Mouse (Mus musculus) thymus, postnatal 25 days (tissue): Measurements from ENCODE around the gene Elavl3.

Experiments used
- DNase-seq: peaks from one replicate; pipeline ENCODE4 v3.0.0; 2022

Elavl3 gene

DNA sequence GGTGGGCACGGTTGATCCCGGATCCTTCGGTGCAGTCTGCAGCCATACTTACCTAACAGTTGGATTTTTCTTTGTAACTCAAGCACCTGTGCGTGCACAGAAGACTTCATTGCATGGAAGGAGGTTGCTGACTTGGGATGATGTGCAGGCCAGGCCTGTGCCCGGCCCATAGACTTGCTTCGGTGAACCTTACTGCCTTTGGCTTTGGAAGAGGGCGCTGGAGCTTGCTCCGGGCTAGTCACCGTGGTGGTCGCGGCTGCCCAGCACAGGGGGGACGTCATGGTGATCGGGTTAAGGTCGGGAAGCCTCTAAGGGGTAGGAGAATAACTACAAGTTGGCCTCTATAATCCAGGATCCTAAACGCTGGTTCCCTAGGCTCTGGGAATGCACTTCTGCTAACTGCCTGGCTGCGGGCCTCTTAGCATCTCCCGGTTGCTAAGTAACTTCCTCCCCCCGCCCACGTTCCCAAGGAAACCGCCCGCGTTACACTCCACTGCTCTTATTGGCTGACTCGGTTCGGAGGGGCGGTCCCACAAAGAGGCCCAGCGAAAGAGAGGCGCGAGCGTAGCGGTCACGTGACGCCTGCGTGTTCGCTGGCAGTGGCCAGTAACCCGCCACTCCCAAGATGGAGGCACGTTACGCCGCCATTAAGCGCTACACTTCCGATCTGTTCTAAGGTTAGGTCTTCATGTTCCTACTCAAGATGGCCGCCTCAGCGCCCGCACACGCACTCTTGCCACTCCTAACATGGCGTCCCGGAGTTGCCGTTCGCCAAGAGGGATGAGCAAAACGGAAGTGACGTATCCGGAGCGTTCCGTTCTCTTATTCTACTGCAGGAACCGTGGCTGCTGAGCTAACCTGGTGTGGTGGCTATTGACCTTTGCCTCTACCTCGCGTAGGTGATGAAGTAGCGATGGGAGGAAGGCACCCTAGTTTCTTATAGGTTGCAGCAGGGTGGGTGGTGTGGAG lies 49.3 kb downstream of the Elavl3 start, which contains the start of the genes Ccdc151 and Prkcsh:
Ccdc151 (minus strand) TSS at position 441 of the 969 bp plus-strand sequence.
Prkcsh (plus strand) TSS at position 613 of the 969 bp plus-strand sequence.
- DNase-seq, result peak; percentile 98

DNA sequence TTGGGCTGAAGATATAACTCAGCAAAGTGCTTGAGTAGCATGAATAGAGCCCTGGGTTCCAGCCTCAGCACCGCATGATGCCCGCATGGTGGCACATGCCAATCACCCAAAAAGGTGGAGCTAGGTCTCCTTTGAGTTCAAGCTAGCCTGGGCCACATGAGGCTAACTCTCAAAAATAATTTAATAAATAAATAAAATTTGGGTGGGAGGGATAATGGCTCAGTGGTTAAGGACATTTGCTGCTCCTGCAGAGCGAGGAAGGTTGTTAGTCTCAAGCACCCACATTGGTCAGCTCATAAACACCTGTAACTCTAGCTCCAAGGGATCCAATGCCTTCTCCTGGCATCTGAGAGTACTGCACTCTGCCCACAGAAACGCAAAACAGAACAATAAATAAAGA lies 50.2 kb downstream of the Elavl3 start:
- no peak for DNase-seq

DNA sequence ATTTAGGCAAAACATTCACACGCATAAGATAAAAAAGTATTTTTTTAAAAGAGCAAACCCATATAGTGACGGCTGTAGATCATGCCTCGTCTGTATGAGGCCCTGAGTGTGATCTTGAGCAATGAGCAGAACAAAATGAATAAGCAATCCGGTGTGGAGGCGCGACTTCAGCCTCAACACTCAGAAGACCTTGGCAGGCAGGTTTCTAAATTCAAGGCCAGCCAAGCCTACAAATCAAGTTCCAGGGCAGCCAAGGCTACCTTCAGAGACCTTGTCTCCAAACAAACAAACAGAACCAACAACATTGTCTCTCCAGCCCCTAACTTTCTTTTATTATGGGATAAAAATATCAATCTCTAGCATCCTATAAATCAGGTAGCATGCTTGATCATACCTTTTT lies 51.5 kb downstream of the Elavl3 start:
- DNase-seq, result no peak

DNA sequence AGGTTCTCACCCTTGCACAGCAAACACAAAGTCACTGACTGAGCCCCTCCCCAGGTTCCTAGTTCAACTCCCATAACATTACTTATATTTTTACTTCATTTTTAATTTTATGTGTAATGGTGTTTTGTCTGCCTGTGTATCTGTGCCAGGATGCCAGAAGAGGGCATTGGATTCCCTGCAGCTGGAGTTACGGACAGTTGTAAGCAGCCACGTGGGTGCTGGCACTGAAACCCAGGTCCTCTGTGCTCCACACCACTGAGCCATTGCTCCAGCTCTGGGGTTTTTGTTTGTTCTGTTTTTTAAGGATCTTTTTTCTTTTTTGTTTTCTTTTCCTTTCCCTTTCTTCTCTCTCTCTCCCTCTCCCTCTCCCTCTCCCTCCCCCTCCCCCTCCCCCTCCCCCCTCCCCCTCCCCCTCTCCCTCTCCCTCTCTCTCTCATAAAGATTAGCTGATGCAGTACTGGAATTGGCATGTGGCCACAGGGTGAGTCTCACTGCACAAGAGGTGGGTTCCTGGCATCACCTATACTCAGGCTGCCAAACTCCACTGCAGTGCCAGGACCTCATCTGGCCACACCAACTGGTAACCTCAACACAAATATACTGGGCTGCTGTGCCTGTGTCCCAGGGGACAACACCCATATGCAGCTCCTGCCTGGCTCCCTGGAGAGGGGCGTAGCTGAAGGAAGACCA lies 55.5 kb downstream of the Elavl3 start:
- no peak for DNase-seq

DNA sequence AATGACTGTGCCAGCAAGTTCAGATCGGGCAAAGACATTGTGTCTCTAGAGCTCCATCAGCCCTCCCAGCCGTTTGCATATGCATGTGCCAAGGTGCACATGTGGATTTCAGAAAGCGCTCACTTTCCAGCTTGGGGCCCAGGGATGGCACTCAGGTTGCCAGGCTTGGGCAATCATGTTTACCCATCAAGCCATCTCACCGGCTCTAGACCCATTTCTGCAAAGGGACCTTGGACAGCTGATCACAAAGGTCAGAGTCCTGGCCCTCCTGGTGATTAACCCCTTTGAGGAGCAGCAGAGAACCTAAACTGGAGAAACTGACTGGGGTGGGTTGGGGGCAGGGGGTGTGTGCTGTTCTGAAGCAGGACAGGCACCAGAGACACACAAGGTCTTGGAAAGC lies 59.6 kb downstream of the Elavl3 start:
- no peak for DNase-seq

DNA sequence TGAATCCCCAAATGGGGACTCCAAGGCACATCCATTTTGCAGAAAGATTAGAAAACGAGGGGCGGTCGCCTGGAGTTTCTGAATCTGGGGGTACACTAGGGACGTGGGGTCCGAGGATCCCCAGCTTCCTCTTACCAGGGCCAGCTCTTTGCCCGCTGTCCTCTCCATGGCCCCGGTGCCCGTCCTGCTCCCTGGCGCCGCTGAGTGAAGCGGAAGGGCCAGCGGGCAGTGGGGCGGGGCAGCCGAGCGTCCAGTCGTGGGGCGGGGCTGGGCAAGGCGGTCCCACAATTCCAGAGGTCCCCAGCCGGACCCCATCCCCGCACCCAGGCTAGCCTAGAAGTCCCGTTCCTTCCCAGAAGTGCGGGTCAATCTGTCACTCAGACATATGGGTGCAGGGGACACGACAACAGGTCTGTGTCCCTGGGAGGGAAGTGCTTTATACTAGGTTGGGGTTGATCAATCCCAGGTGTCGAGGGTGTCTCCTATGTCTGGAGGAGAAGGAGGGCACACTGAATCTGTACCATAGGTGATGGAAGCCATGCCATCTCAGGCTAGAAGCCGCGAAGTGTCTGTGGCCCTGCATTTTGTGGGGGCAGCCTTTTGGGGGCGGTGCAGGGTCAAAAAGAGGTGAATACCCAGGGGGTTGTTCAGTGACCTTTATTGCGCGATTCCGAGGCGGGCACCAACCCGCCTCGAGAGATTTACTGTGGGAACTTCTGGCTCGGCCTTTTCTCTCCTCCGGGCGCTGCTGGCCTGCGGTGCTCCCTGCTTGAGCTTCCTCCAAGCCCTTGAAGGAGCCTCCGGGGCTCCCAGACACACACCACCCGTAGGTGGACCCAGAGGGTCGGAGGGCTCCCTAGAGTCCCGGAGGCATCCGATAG lies 62.4 kb downstream of the Elavl3 start, which contains the start of gene Rgl3:
Rgl3 (minus strand) TSS at position 217 of the 881 bp plus-strand sequence.
- DNase-seq, result peak; percentile 18

DNA sequence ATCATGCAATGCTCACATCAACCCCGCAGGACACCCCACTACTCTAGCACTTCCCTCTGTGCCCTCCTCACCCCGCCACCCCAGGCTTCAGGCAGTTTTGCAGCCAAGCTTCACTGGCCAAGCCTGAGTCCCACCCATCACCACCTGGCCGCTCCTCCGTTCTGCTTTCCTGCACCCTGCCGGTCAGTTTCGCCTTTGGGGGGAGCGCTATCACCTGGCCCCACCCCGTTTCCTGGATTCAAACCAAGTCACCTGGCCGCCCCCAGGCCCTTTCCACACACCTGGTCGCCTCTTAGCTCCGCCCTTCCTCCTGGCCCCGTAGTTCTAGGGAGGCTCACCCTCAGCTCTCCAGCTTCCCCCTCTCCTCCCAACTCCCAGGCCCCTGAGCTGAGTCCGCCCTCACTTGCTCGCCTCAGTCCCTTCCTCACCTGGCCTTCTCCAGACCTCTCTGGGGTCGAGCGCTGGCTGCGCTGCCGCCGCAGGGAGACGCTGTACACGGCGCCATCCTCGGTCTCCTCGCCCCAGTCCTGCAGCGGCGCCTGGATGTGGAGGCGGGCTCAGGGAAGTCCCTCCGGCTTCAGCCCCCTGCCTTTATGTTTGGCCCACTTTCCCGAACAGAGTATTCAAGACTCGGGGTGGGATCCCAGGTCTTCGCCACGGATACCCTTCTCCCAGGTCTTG lies 63.3 kb downstream of the Elavl3 start:
- DNase-seq, result no peak

DNA sequence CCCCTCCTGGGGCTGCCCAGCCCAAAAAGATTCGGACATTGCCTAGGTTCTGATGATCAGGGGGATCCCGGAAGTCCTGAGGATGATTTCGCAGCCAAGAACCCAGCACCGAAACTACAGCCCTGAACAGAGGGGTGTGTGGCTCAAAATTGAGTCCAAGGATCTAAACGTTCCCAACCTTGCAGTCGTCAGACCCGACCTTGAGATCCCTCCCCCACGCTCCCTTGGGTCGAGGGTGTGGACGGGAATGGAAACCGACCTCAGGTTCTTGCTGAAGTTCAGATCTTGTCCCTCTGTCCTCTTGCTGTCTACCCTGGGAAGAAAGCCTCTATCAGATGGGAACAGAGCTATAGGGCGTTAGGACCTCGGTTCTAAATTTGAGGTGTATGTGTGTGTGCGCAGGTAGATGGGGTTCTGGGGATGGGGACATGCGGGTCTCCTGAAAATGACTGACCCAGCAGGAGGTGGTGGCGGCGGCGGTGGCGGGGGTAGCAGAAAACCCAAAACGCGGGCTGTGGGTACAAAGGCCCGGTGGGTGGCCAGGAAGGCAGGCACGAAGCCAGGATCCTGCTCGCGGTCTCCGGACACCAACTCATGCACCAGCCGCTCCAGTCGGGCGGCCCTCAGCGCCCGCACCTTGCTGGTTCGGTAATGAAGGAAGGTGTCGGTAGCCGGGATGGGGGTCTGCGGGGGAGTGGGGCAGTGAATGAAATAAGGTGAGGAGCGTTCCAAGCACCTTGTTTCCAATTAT lies 64.1 kb downstream of the Elavl3 start:
- no peak for DNase-seq

DNA sequence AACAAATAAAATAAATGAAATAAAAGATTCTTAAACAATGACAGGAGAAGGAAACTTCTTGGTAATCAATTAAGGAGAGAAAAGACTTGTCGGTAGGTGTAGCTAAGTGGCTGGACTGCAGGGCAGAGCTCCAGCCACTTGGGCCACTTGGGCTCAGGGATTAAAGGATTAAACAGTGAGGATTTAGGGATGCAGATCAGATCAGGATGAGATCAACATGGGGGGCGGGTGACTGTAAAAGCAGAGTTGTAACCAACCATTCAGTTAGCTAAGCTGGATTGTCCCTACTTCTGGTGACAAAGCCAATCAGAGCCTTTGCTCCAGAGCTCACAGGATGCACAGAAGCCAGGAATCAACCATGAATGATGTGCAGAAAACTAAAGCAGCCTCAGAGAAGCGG lies 67.9 kb downstream of the Elavl3 start:
- no peak for DNase-seq

DNA sequence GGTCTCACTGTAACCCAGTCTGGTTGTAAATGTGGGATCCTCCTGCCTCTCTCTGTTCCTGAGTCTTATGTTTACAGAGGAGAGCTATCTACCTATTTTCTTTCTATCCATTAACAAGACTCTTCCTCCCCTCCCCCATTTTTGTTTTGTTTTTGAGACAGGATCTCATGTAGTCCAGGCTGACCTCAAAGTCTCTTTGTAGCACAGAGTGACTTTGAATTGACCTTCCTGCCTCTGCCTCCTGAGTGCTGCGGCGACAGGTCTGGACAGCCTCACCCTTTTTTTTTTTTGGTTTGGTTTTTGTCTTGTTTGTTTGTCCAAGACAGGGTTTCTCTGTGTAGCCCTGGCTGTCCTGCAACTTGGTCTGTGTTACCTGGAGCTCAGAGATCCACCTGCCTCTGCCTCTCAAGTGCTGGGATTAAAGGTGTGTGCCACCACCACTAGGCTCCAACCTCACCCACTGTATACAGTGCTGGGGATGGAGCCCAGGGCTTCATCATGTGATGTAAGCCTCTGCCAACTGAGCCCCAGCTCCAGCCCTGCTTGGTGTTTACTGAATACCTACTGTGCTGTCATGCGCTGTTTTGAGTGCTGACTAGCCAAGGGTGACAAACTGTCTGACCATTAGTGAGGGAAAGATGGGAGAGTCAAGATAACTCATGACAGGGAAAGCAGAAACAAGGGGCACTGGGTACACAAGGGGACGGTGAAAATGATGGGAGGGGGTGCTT lies 73.3 kb downstream of the Elavl3 start:
- DNase-seq, result no peak

DNA sequence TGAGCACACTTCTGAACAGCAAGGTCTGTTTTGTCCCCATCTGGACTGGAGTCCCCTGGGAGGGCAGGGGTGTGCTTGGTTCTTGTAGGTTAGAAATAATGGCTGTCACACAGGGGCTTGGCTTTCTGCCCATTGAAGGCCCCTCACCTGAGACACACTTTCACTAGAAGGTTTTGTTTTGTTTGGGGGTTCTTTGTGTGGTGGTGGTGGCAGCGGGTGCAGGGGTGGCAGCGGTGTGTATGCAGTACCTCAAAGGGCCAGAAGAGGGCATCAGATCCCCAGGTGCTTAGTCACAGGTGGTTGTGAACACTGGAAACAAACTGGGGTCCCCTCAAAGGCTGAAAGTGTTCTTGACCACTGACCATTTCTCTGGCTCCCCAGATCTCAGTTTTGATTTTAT lies 73.9 kb downstream of the Elavl3 start:
- peak; percentile 64 for DNase-seq

DNA sequence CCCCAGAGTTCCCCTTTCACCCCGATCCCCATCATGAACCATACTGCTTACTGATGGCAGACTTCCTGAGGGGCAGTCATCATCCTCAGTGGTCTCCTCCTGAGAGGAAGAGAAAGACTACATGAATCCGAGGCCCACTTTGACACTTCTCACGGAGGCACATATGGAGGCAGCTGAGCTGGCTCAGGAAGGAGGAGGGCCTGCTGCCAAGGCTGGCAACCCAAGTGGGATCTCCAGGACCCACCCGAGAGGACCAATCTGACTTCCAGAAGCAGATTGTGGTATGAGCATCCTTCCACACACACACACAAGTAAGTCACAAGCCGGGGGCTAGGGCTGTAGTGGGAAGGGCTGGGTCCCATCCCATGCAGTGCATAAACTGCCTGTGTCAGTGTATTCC lies 74.5 kb downstream of the Elavl3 start:
- DNase-seq, result no peak

DNA sequence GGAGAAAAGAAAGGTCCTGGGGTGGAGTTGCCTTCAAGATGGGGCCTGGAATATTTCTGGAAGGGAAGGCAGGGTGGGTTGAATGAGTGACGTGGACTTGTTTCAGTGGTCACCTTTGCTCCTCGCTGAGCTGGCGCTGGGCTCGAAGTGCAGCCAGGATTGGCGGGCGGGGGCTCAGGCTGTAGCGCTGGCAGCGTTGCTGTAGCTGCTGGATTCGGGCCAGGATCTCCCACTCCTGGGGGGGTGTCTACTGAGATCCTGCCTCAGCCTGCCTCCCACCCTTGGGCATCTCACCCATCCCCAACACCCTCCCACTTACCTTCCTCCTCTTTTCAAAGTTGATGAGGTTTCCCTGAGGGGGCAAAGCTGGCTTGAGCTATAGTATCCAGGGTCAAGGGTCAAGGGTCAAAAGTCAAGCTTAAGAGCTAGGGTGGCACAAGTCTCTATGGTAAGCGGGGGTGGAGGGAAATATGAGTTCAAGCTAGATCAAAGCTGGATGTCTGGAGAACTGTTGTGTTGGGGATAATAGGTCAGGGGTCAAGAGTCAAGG lies 75.1 kb downstream of the Elavl3 start:
- no peak for DNase-seq

DNA sequence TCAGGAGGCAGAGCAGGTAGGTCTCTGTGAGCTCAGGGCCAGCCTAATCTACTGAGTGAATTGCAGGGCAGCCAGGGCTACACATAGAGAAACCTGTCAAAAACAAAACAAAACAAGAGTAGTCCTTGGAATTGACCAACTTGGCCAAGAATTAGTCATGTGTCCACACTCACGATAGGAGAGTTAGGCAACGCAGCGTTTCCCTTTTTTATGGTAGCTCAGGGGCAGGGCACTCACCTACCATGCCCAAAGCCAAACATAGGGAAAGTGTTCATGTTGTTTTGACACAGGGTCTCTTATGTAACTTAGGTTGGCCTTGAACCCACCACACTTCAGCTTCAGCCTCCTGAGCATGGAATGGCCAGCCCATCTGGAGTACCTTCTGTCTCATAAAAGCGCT lies 82.5 kb downstream of the Elavl3 start:
- no peak for DNase-seq

DNA sequence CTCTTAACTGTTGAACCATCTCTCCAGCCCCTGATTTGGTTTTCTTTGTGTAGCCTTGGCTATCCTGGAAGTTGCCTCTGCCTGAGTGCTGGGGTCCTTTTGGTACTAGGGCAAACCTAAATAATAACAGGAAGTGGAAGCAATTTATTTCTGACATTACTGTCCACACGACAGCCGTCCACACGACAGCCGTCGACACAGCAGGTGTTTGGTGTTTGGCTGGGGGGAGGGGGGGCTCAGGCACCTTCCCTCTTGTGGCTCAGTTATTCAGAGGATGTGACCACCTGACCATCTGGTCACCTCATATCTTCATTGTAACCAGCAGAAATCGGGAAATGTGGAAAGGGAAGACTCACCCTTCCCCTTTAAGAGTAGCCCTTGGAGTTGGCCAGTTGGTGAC lies 82.9 kb downstream of the Elavl3 start:
- DNase-seq, result no peak
